Mouse (Mus musculus): Measurements from ENCODE around the gene Ceacam18. TPM values are rescaled to one million over a fixed set of nuclear protein-coding genes. Genes with fewer than 3 reads are reported as not detected.

Gene Ceacam18
- polyA plus RNA-seq (2012; fragmentation: generic; extraction: Trizol): not detected

GRCm38 (mm10) chr7:43634500-43634899 is at the start of gene Ceacam18:
Gene Ceacam18 (plus strand): TSS chr7:43634707.
- no peak for TF ChIP-seq TCF12 (IDR thresholded peaks at IDR 0.05; ENCODE audit: insufficient read depth, poor library complexity, severe bottlenecking)
- no peak for TF ChIP-seq MAX (IDR thresholded peaks at IDR 0.05; ENCODE audit: low read depth)
- no peak within 1 kb of the TSS for H3K4me3 ChIP-seq
- H3ac ChIP-seq (ENCODE audit: control insufficient read depth, insufficient read length): no peak within 1 kb of the TSS
- H3K79me2 ChIP-seq (ENCODE audit: control insufficient read depth, insufficient read depth): no peaks in the 10 kb centered on the region
- H3K36me3 ChIP-seq (ENCODE audit: control insufficient read depth, insufficient read depth): no peaks in the 10 kb centered on the region
- H3K27me3 ChIP-seq (ENCODE audit: control insufficient read depth, insufficient read depth, insufficient read length): peaks cover 5% of the 10 kb centered on the region
- H3K4me2 ChIP-seq (ENCODE audit: low read depth): no peak within 1 kb of the TSS

DNA sequence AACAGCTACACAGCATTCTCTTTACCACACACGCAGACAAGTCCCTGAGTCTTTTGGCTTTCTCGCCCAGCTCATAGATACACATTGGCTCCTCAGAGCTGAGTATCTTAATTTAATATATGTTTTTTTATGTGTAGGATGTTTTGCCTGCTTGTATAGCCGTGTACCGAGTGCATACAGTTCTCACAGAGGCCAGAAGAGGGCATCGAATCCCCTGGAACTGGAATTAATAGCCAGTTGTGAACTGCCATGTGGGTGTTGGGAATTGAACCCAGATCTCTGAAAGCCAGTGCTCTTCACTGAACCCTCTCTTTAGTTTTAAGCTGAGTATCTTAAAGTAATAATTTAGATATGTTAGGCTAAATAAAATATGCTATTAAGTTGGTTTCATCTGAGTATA is 49.7 kb upstream of the Ceacam18 start:
- no peak for TF ChIP-seq E2F4 (IDR thresholded peaks at IDR 0.05; ENCODE audit: insufficient read depth)
- TF ChIP-seq SRF (IDR thresholded peaks at IDR 0.05; ENCODE audit: control insufficient read depth, insufficient read length, low read depth): no peak
- no peak for TF ChIP-seq POLR2AphosphoS2 (IDR thresholded peaks at IDR 0.05; ENCODE audit: insufficient read length, low read depth)
- TF ChIP-seq REST (IDR thresholded peaks at IDR 0.05; ENCODE audit: insufficient read depth, insufficient read length): no peak
- no peak for TF ChIP-seq USF1 (IDR thresholded peaks at IDR 0.05; ENCODE audit: low read depth)
- no peak for TF ChIP-seq TCF3 (IDR thresholded peaks at IDR 0.05; ENCODE audit: insufficient read length, low read depth)
- no peak for TF ChIP-seq MAX (IDR thresholded peaks at IDR 0.05; ENCODE audit: low read depth)
- no peak for TF ChIP-seq CEBPB (IDR thresholded peaks at IDR 0.05; ENCODE audit: insufficient read depth, poor library complexity, severe bottlenecking)
- TF ChIP-seq MYOG (IDR thresholded peaks at IDR 0.05; ENCODE audit: control insufficient read depth in 1 of 3, insufficient read depth in 1 of 3, insufficient read length in 2 of 3, low read depth in 2 of 3): no peak
- no peak for TF ChIP-seq POLR2A (IDR thresholded peaks at IDR 0.05; ENCODE audit: insufficient read length, low read depth)
- no peak for TF ChIP-seq TCF12 (IDR thresholded peaks at IDR 0.05; ENCODE audit: insufficient read depth, poor library complexity, severe bottlenecking)
- TF ChIP-seq MYOD1 (IDR thresholded peaks at IDR 0.05; ENCODE audit: control insufficient read depth in 1 of 3, insufficient read length in 2 of 3, low read depth in 2 of 3): no peak
- Histone ChIP-seq H3K36me3 (ENCODE audit: control insufficient read depth, insufficient read depth) (peaks cover 49% of the 10 kb centered on the region), H3K4me2 (ENCODE audit: low read depth) (no peak overlapping the region), H3K27me3 (ENCODE audit: control insufficient read depth, insufficient read depth, insufficient read length) (no peaks in the 10 kb centered on the region), H3K4me3 (no peak overlapping the region), H3ac (ENCODE audit: control insufficient read depth, insufficient read length) (no peak overlapping the region), H3K79me2 (ENCODE audit: control insufficient read depth, insufficient read depth) (peaks cover 42% of the 10 kb centered on the region)

DNA sequence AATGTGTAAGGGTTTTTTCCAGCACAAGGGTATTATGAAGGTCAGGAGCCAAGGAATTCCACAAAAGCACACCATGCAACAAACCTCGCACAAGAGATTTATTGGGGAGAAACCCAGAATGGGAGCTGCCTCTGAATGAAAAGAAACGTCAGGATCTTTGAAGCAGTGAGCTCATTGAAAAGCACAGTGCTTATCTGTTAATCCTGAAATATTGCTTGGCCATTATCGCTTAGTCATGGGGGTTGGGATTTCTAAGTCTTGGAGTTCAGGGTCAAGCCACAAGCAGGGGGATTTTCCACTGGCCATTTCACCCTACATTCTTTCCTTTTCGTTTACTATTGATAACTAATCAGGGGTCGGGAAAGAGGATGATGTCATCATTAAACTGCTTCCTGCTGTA is 32.6 kb upstream of the Ceacam18 start:
- Histone ChIP-seq H3K4me3 (no peak overlapping the region), H3K36me3 (ENCODE audit: control insufficient read depth, insufficient read depth) (no peaks in the 10 kb centered on the region), H3K4me2 (ENCODE audit: low read depth) (no peak overlapping the region), H3K27me3 (ENCODE audit: control insufficient read depth, insufficient read depth, insufficient read length) (no peaks in the 10 kb centered on the region), H3K79me2 (ENCODE audit: control insufficient read depth, insufficient read depth) (no peaks in the 10 kb centered on the region), H3ac (ENCODE audit: control insufficient read depth, insufficient read length) (no peak overlapping the region)
- TF ChIP-seq MYOG (IDR thresholded peaks at IDR 0.05; ENCODE audit: control insufficient read depth in 1 of 3, insufficient read depth in 1 of 3, insufficient read length in 2 of 3, low read depth in 2 of 3) (no peak), USF1 (IDR thresholded peaks at IDR 0.05; ENCODE audit: low read depth) (no peak), E2F4 (IDR thresholded peaks at IDR 0.05; ENCODE audit: insufficient read depth) (no peak), TCF3 (IDR thresholded peaks at IDR 0.05; ENCODE audit: insufficient read length, low read depth) (no peak), TCF12 (IDR thresholded peaks at IDR 0.05; ENCODE audit: insufficient read depth, poor library complexity, severe bottlenecking) (no peak), MAX (IDR thresholded peaks at IDR 0.05; ENCODE audit: low read depth) (no peak), REST (IDR thresholded peaks at IDR 0.05; ENCODE audit: insufficient read depth, insufficient read length) (no peak), POLR2A (IDR thresholded peaks at IDR 0.05; ENCODE audit: insufficient read length, low read depth) (no peak), SRF (IDR thresholded peaks at IDR 0.05; ENCODE audit: control insufficient read depth, insufficient read length, low read depth) (no peak), CEBPB (IDR thresholded peaks at IDR 0.05; ENCODE audit: insufficient read depth, poor library complexity, severe bottlenecking) (no peak), MYOD1 (IDR thresholded peaks at IDR 0.05; ENCODE audit: control insufficient read depth in 1 of 3, insufficient read length in 2 of 3, low read depth in 2 of 3) (no peak), POLR2AphosphoS2 (IDR thresholded peaks at IDR 0.05; ENCODE audit: insufficient read length, low read depth) (no peak)

DNA sequence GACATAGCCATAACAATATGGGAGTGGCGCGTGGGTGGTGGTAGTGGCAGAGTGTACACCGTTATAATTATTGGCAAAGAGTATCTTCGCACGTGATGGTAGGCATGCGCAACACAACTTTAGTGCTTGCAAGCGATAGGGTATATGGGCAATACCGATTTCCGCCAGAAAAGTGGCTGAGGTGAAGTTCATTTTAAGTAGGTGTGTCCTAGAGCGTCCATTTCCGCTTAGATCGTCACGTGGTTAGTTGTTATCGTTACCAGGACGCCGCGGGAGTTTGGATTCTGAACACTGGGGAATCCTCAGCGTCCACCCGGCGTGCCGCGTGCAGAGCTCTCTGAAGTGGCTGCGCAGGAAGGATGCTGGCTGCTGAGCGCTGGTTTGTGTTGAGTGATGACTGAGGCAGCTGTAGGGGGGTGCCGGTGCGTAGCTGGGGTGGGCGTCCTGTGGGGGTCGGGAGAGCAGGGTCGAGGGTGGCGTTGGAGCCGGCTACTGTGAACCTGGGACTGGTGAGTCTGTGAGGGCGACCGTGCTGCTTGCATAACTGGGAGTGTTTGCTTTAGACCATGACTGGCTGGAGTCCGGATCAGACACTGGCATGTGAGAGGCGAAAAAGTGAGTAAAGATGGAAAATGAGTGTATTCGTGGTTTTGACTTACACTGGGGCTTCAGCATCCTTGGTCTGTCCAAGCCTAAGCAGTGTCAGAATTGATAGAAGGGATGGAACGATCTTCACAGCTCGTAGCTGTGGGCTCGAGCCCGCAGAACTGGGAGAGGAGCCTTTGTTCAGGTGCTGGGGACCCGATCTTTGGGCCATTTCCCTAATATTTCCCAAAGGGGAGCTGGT is 27.4 kb upstream of the Ceacam18 start, which contains the start of gene Zfp819:
Zfp819 (plus strand) TSS at position 274 of the 847 bp plus-strand sequence.
- H3K79me2 ChIP-seq (ENCODE audit: control insufficient read depth, insufficient read depth): no peaks in the 10 kb centered on the region
- no peak within 1 kb of the TSS for H3ac ChIP-seq (ENCODE audit: control insufficient read depth, insufficient read length)
- no peak within 1 kb of the TSS for H3K4me2 ChIP-seq (ENCODE audit: low read depth)
- TF ChIP-seq POLR2A (IDR thresholded peaks at IDR 0.05; ENCODE audit: insufficient read length, low read depth): no peak
- TF ChIP-seq REST (IDR thresholded peaks at IDR 0.05; ENCODE audit: insufficient read depth, insufficient read length): no peak
- TF ChIP-seq TCF3 (IDR thresholded peaks at IDR 0.05; ENCODE audit: insufficient read length, low read depth): no peak
- no peak for TF ChIP-seq POLR2AphosphoS2 (IDR thresholded peaks at IDR 0.05; ENCODE audit: insufficient read length, low read depth)
- TF ChIP-seq MAX (IDR thresholded peaks at IDR 0.05; ENCODE audit: low read depth): no peak
- TF ChIP-seq USF1 (IDR thresholded peaks at IDR 0.05; ENCODE audit: low read depth): no peak
- TF ChIP-seq TCF12 (IDR thresholded peaks at IDR 0.05; ENCODE audit: insufficient read depth, poor library complexity, severe bottlenecking): no peak
- no peak for TF ChIP-seq CEBPB (IDR thresholded peaks at IDR 0.05; ENCODE audit: insufficient read depth, poor library complexity, severe bottlenecking)
- no peak for TF ChIP-seq MYOG (IDR thresholded peaks at IDR 0.05; ENCODE audit: control insufficient read depth in 1 of 3, insufficient read depth in 1 of 3, insufficient read length in 2 of 3, low read depth in 2 of 3)
- TF ChIP-seq SRF (IDR thresholded peaks at IDR 0.05; ENCODE audit: control insufficient read depth, insufficient read length, low read depth): no peak
- no peaks in the 10 kb centered on the region for H3K27me3 ChIP-seq (ENCODE audit: control insufficient read depth, insufficient read depth, insufficient read length)
- H3K36me3 ChIP-seq (ENCODE audit: control insufficient read depth, insufficient read depth): no peaks in the 10 kb centered on the region
- no peak within 1 kb of the TSS for H3K4me3 ChIP-seq
